Mouse (Mus musculus) ES-E14 (cell line): ENCODE data around the gene Otud7a. TPM values are rescaled to one million over a fixed set of nuclear protein-coding genes. Genes with fewer than 3 reads are reported as not detected.
A peak's percentile ranks its signal among the peaks of the same experiment; 100 is the strongest.

Source experiments
- DNase-seq: peaks from one replicate; pipeline ENCODE4 v3.0.0-alpha.2; 2013; ENCODE audit warnings: low read depth, low spot score
- H3K27ac ChIP-seq: 2 replicates; pipeline ENCODE4 v1.5.1; 2012; ENCODE audit warnings: low read depth, mild to moderate bottlenecking, low read length, moderate library complexity, mixed read lengths; ENCODE audit not compliant: poor library complexity, insufficient read depth, severe bottlenecking
- H3K36me3 ChIP-seq: 2 replicates; pipeline ENCODE4 v1.6.1; 2012; ENCODE audit warnings: mild to moderate bottlenecking, low read length, moderate library complexity, mixed read lengths; ENCODE audit not compliant: control insufficient read depth, poor library complexity, insufficient read depth, severe bottlenecking
- H3K4me1 ChIP-seq, 2 experiments: fragments of 150-350 bp in 1 of 2; sonication (generic) in 1 of 2; 2 replicates each; pipeline ENCODE4 v1.6.1; 2012; ENCODE audit warnings: low read length in 2 of 2, mild to moderate bottlenecking in 1 of 2, mixed read lengths in 1 of 2; ENCODE audit not compliant: control insufficient read depth in 2 of 2, insufficient read depth in 2 of 2, poor library complexity in 1 of 2
- H3K4me3 ChIP-seq, 2 experiments: fragments of 150-350 bp in 1 of 2; sonication (generic) in 1 of 2; 2 replicates each; pipeline ENCODE4 v1.5.1; 2012; ENCODE audit warnings: low read length in 2 of 2, low read depth in 1 of 2, mild to moderate bottlenecking in 1 of 2, mixed read lengths in 1 of 2; ENCODE audit not compliant: insufficient read depth in 1 of 2, poor library complexity in 1 of 2, severe bottlenecking in 1 of 2
- H3K9ac ChIP-seq: 2 replicates; pipeline ENCODE4 v1.6.1; 2012; ENCODE audit warnings: low read depth, mild to moderate bottlenecking, low read length, mixed read lengths; ENCODE audit not compliant: poor library complexity, insufficient read depth, severe bottlenecking
- H3K9me3 ChIP-seq: fragments of 150-350 bp; sonication (generic); 2 replicates; pipeline ENCODE4 v1.6.1; 2012; ENCODE audit warnings: low read depth, mild to moderate bottlenecking, low read length; ENCODE audit not compliant: control insufficient read depth, insufficient read depth
- CHD2 ChIP-seq: IDR thresholded peaks from 2 replicates; pipeline ENCODE4 v1.6.1; 2014; ENCODE audit warnings: mild to moderate bottlenecking, low read depth, low read length, inconsistent platforms
- HCFC1 ChIP-seq: IDR thresholded peaks from 2 replicates; pipeline ENCODE4 v1.6.1; 2012; ENCODE audit warnings: low read length, inconsistent platforms, borderline replicate concordance; ENCODE audit not compliant: insufficient read depth
- MAFK ChIP-seq: IDR thresholded peaks from 2 replicates; pipeline ENCODE4 v1.6.1; 2014; ENCODE audit warnings: mild to moderate bottlenecking, low read depth, low read length, inconsistent platforms; ENCODE audit not compliant: insufficient read depth
- ZC3H11A ChIP-seq: IDR thresholded peaks from 2 replicates; pipeline ENCODE4 v1.6.1; 2012; ENCODE audit warnings: low read depth, mild to moderate bottlenecking, inconsistent platforms, low read length, borderline replicate concordance
- ZNF384 ChIP-seq: IDR thresholded peaks from 2 replicates; pipeline ENCODE4 v1.6.1; 2012; ENCODE audit warnings: low read depth, low read length, inconsistent platforms
- in situ Hi-C, 2 experiments: fragments of 600-800 bp; cut with MboI; formaldehyde crosslinking; loops; one replicate each; pipeline ENCODE4 v1.15.1; 2025; ENCODE audit warnings: low sequenced_read_pairs in 2 of 2, inconsistent platforms in 1 of 2; ENCODE audit not compliant: unreplicated experiment in 2 of 2
- total RNA-seq: library from RNA; depleted of rRNA; stranded (reverse); fragments of 300-350 nt; gene quantifications from 2 replicates; pipeline ENCODE4 v1.2.3, GENCODE M21; 2012

Gene Otud7a
- total RNA-seq, 1 experiment: 0.98 TPM

- no peak overlapping the region for H3K9ac ChIP-seq
- H3K27ac ChIP-seq: no peak overlapping the region
- no peak for DNase-seq
- H3K4me3 ChIP-seq: no peak overlapping the region
- no peaks in the 10 kb centered on the region for H3K36me3 ChIP-seq
- H3K4me1 ChIP-seq: no peaks in the 10 kb centered on the region
- TF ChIP-seq HCFC1 (no peak), ZC3H11A (no peak), CHD2 (no peak), ZNF384 (no peak), MAFK (no peak)
- no peaks in the 10 kb centered on the region for H3K9me3 ChIP-seq
- in situ Hi-C loops: no loop called here
Observed at GRCm38 (mm10) chr7:63497051-63497547, 52.5 kb downstream of the Otud7a start.

GRCm38 (mm10) chr7:63504202-63504601, 59.7 kb downstream of the Otud7a start:
- in situ Hi-C loops: no loop called here

GRCm38 (mm10) chr7:63508079-63508478, 63.5 kb downstream of the Otud7a start:
- Histone ChIP-seq H3K27ac (no peak overlapping the region), H3K9me3 (no peaks in the 10 kb centered on the region), H3K4me3 (no peak overlapping the region), H3K4me1 (peaks cover 0 to 4% of the 10 kb centered on the region in 2 experiments; a peak in 1 of 4 replicates), H3K36me3 (no peaks in the 10 kb centered on the region), H3K9ac (no peak overlapping the region)
- in situ Hi-C loops: no loop called here
- no peak for TF ChIP-seq CHD2
- no peak for TF ChIP-seq HCFC1
- no peak for TF ChIP-seq MAFK
- no peak for TF ChIP-seq ZNF384
- no peak for TF ChIP-seq ZC3H11A
- no peak for DNase-seq

More at GRCm38 (mm10) chr7:63504202-63504601, 59.7 kb downstream of the Otud7a start:
- Histone ChIP-seq H3K9me3 (no peaks in the 10 kb centered on the region), H3K4me1 (peaks cover 0 to 4% of the 10 kb centered on the region in 2 experiments; a peak in 1 of 4 replicates), H3K4me3 (no peak overlapping the region), H3K9ac (no peak overlapping the region), H3K36me3 (no peaks in the 10 kb centered on the region), H3K27ac (no peak overlapping the region)
- no peak for DNase-seq
- TF ChIP-seq CHD2 (no peak), ZC3H11A (0 out of 2 replicates have a peak, but pooled peaks have one; percentile 13), MAFK (no peak), ZNF384 (no peak), HCFC1 (no peak)

GRCm38 (mm10) chr7:63509825-63510224, 65.3 kb downstream of the Otud7a start:
- Histone ChIP-seq H3K9me3 (no peaks in the 10 kb centered on the region), H3K4me3 (no peak overlapping the region), H3K9ac (no peak overlapping the region), H3K27ac (no peak overlapping the region), H3K4me1 (no peaks in the 10 kb centered on the region), H3K36me3 (no peaks in the 10 kb centered on the region)
- in situ Hi-C loops: no loop called here
- DNase-seq: no peak
- no peak for TF ChIP-seq CHD2

- DNase-seq: no peak
Observed at GRCm38 (mm10) chr7:63511458-63511857, 66.9 kb downstream of the Otud7a start.

More at GRCm38 (mm10) chr7:63511458-63511857, 66.9 kb downstream of the Otud7a start:
- no peaks in the 10 kb centered on the region for H3K36me3 ChIP-seq
- in situ Hi-C loops: no loop called here
- no peak overlapping the region for H3K27ac ChIP-seq
- H3K9ac ChIP-seq: no peak overlapping the region
- no peak overlapping the region for H3K4me3 ChIP-seq
- no peaks in the 10 kb centered on the region for H3K9me3 ChIP-seq
- H3K4me1 ChIP-seq: no peaks in the 10 kb centered on the region
- TF ChIP-seq MAFK: no peak
- no peak for TF ChIP-seq HCFC1
- TF ChIP-seq CHD2: no peak
- TF ChIP-seq ZC3H11A: no peak
- TF ChIP-seq ZNF384: no peak
